Mouse (Mus musculus) neural tube, embryonic 15.5 days (tissue): ENCODE data around the gene Zfp456. TPM values are rescaled to one million over a fixed set of nuclear protein-coding genes. Genes with fewer than 3 reads are reported as not detected.
A peak's percentile ranks its signal among the peaks of the same experiment; 100 is the strongest.
"Not testable (repeated sequence)": the region's sequence is repeated elsewhere in the genome, so short reads cannot be mapped to it uniquely, and the experiment has no call there.

Source experiments
- ATAC-seq: fragments of 200-750 bp; cut with Nextera tagmentation; 2 replicates; pipeline ENCODE4 v1.8.0; 2017; ENCODE audit warnings: mild to moderate bottlenecking, moderate TSS enrichment, moderate library complexity; ENCODE audit not compliant: low FRiP score
- H3K27ac ChIP-seq: fragments of 300-500 bp; sonication (generic); replicated peaks from 2 replicates; pipeline ENCODE4 v1.5.1; 2015; ENCODE audit warnings: mild to moderate bottlenecking, inconsistent platforms
- H3K27me3 ChIP-seq: fragments of 300-500 bp; sonication (generic); replicated peaks from 2 replicates; pipeline ENCODE4 v1.6.1; 2015; ENCODE audit warnings: inconsistent platforms
- H3K36me3 ChIP-seq: fragments of 300-500 bp; sonication (generic); 2 replicates; pipeline ENCODE4 v1.6.1; 2015; ENCODE audit warnings: inconsistent platforms
- H3K4me1 ChIP-seq: fragments of 300-500 bp; sonication (generic); 2 replicates; pipeline ENCODE4 v1.6.1; 2015; ENCODE audit warnings: inconsistent platforms
- H3K4me2 ChIP-seq: fragments of 300-500 bp; sonication (generic); 2 replicates; pipeline ENCODE4 v1.6.1; 2015; ENCODE audit warnings: inconsistent platforms, mild to moderate bottlenecking, moderate library complexity
- H3K4me3 ChIP-seq: fragments of 300-500 bp; sonication (generic); replicated peaks from 2 replicates; pipeline ENCODE4 v1.5.1; 2015; ENCODE audit warnings: mild to moderate bottlenecking, inconsistent platforms
- H3K9ac ChIP-seq: fragments of 300-500 bp; sonication (generic); replicated peaks from 2 replicates; pipeline ENCODE4 v1.6.1; 2015; ENCODE audit warnings: mild to moderate bottlenecking, inconsistent platforms
- H3K9me3 ChIP-seq: fragments of 300-500 bp; sonication (generic); replicated peaks from 2 replicates; pipeline ENCODE4 v1.6.1; 2016; ENCODE audit warnings: inconsistent platforms
- WGBS: fragments of 180-500 bp; shearing (Covaris S2); methylation state at CpG from one replicate; pipeline ENCODE4 v1.1.7; 2015; ENCODE audit warnings: mixed read lengths; 5-methylcytosine and 5-hydroxymethylcytosine counted together
- polyA plus RNA-seq: library from polyadenylated mRNA; unstranded; fragments of >200 nt; fragmentation: Nextera tagmentation; extraction: Ambion mirVana; gene quantifications from 2 replicates; pipeline ENCODE4 v1.2.1, GENCODE M21; 2015

The Zfp456 gene
- 0.65 and 1.1 TPM in 2 replicates for polyA plus RNA-seq

DNA sequence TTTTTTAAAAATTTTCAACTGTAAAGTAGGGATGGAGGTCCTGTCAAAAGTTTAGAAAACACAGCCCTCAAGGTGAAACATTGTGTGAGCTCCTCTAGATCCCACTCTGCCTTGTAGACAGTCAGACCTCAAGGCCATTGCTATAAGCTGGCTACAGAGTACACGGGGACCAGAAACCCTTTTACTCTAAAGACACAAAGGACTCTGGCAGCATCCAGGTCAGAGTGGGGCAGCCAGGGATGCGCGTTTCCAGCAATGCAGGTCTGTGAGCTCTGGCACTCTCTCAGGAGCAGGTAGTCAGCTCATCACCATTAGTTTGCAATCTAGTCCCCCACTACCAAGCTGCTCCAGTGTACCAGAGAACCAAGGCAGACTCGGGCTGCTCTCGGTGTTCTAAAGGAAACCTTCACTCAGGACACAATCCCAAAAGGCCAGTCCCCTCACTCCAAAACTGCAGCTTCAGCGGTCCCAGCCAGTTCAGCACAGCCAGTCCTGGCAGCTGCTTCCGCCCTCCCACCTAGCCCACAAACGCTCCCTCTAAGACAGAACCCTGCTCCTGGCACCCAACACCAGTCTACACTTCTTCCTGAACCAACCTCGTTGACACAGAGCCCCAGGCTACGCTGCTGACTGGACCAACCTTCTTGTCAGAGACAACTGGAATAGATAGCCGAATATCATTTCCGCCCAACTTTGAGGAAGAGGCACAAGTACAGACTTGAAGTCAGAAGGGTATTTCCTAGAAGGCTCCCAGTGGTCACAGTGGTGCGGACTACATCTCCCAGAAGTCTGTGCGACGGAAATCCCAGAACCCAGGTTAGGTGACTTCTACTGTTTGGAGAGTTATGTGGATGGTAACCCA lies at the start of gene Zfp456, which contains the start of gene Gm28041:
Gene Zfp456 (minus strand): TSS at position 761 of the 862 bp plus-strand sequence.
Gene Gm28041 (minus strand): TSS at position 684 of the 862 bp plus-strand sequence.
- Histone ChIP-seq H3K4me3 (peak within 1 kb of the TSS; percentile 42), H3K9ac (0 out of 2 replicates have a peak within 1 kb of the TSS, but pooled peaks have one; percentile 20), H3K4me2 (peak within 1 kb of the TSS; percentile 58)
- H3K27ac ChIP-seq, H3K4me1 ChIP-seq, H3K36me3 ChIP-seq, H3K27me3 ChIP-seq, H3K9me3 ChIP-seq: not testable (repeated sequence)
- ATAC-seq: peak; percentile 96
- WGBS: 22% methylated on average over 15 of the region's 15 CpGs

DNA sequence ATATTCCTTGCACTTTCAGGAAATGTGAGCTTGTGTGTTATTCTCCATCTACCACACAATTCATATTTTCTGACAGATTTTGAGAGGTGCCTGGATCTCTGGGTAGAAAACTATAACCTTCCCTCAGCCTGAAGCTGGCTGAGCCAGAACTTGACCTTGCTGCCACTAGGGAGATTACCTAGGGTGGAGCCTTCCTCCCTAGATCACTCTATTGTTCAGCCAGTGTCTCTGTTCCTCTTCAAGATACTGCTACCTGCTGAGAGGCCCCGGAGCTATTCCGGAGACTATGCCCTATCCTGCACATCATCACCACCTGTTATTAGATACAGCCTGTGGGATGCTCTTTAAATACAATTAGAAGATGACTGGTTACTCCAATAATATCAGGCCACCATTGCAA lies 46.9 kb upstream of the Zfp456 start:
- not testable (repeated sequence) for ATAC-seq, H3K36me3 ChIP-seq, H3K9me3 ChIP-seq, H3K4me2 ChIP-seq, H3K27me3 ChIP-seq, H3K4me3 ChIP-seq, H3K27ac ChIP-seq, H3K9ac ChIP-seq
- H3K4me1 ChIP-seq: peaks cover 12% of the 10 kb centered on the region
- WGBS: 83% methylated on average over 2 of the region's 2 CpGs

DNA sequence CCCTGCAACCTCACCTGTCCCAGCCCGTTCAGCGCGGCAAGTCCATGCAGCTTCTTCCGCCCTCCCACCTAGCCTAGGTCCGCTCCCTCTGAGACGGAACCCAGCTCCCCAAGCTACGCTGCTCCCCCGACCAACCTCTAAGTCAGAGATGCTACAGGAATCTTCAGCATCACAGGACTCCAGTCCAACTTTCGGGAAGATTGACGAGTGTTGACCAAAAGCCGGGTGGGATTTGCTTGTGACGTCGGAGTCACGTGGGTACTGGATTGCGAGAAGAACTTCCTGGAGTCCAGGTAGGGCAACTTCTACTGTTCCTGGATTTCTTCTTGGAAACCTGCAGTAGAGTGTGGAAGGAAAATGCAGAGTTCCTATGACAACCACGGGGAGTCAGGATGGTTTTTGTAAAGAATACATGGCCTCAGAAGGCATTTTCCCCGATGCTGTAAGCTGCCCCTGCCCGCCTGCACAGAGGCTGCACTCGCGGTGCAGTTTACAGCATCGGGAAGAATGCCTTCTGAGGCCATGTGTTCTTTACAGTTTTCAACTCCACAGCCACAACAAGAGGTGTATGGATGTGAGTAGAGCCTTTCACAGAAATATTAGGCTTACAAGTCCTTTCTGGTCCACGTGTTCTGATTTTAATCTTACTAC lies 45.7 kb upstream of the Zfp456 start, which contains the start of gene Zfp459:
Gene Zfp459 (minus strand): TSS at position 212 of the 651 bp plus-strand sequence.
- no peaks in the 10 kb centered on the region for H3K9me3 ChIP-seq
- no peaks in the 10 kb centered on the region for H3K36me3 ChIP-seq
- H3K4me1 ChIP-seq: peaks cover 12% of the 10 kb centered on the region
- 2% methylated on average over 22 of the region's 22 CpGs for WGBS
- ATAC-seq: peak; percentile 88
- H3K4me3 ChIP-seq: peak within 1 kb of the TSS; percentile 66
- H3K9ac ChIP-seq: peak within 1 kb of the TSS; percentile 51
- H3K4me2 ChIP-seq: peak within 1 kb of the TSS; percentile 95
- H3K27ac ChIP-seq: no peak within 1 kb of the TSS
- H3K27me3 ChIP-seq: no peaks in the 10 kb centered on the region; the same call in 1 of the 2 replicates

DNA sequence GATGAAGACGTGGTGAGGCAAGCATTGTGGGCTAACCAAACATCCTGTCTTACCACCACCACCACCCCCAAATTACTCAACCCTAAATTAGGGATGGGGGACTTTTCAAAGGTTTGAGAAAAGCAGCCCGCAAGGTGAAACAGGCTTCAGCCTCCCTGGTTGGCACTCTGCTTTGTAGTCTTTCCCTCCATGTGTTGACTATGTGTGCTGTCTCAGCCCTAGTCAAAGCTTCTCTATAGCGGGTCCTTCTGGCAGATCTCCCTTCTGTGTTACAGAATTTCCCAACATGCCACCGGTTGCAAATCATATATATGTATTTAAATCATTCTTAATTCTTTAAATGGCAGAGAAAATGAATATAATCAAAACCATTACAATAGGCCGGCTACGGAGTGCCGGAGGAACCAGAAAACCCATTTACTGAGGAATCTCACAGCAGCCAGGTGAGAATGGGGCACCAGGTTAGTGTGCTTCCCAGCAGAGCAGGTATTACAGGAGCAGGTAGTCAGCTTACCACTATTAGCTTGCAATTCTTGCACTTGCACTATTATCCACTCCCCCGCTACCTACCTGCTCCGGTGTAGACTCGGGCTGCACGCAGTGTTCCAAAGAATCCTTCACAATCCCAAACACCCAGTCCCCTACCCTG lies 45.1 kb upstream of the Zfp456 start:
- no peaks in the 10 kb centered on the region for H3K9me3 ChIP-seq
- H3K36me3 ChIP-seq: no peaks in the 10 kb centered on the region
- H3K27me3 ChIP-seq: no peaks in the 10 kb centered on the region; the same call in 1 of the 2 replicates
- peak overlapping the region; percentile 95 for H3K4me2 ChIP-seq
- 36% methylated on average over 11 of the region's 11 CpGs for WGBS
- H3K9ac ChIP-seq: peak overlapping the region; percentile 51
- peaks cover 12% of the 10 kb centered on the region for H3K4me1 ChIP-seq
- H3K27ac ChIP-seq: no peak overlapping the region
- ATAC-seq: peak; percentile 27; the same call in 1 of the 2 replicates
- H3K4me3 ChIP-seq: peak overlapping the region; percentile 66

DNA sequence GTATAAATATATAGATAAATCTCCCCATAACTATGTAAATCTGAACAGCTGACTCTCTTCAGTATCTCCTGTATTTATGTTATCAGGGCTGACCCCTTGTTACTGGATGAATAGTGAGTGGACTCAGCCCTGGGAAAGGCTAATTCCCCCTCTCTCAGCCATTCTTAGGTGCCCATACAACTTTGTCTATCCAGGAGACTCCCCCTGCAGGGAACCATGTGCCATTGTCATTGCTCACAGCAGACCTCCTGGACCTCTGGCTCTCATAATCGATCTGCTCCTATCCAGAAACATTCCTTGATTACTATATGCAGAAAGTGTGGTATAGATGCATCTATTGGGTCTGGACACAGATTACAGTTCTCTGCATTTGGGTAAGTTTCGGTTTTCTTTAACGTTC lies 41.2 kb upstream of the Zfp456 start:
- WGBS: 90% methylated on average over 3 of the region's 3 CpGs
- H3K27me3 ChIP-seq: no peaks in the 10 kb centered on the region
- no peak overlapping the region for H3K9ac ChIP-seq

DNA sequence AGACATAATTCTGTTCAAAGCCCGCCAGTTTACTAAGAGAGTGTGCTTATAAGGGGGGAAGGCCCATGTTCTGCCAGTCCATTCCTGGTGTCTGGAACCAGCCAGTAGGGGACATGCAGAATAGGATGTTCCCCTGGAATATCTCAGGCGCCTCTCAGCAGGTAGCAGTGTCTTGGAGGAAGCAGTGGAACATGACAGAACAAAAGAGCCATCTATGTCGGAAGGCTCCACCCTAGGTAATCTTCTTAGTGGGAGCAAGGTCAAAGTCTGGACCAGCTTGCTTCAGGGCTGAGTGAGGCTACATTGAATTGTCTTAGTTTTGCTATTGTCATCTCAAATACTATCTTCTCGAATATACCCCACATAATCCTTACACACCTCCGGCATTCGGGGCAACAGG lies 40.1 kb upstream of the Zfp456 start:
- H3K4me1 ChIP-seq: peaks cover 4% of the 10 kb centered on the region
- H3K27ac ChIP-seq: no peak overlapping the region
- no peak for ATAC-seq
- H3K36me3 ChIP-seq: no peaks in the 10 kb centered on the region
- H3K4me3 ChIP-seq: no peak overlapping the region
- no peak overlapping the region for H3K9ac ChIP-seq
- 88% methylated on average over 6 of the region's 6 CpGs for WGBS
- no peaks in the 10 kb centered on the region for H3K9me3 ChIP-seq
- H3K27me3 ChIP-seq: no peaks in the 10 kb centered on the region
- no peak overlapping the region for H3K4me2 ChIP-seq

More for the DNA sequence above, 41.2 kb upstream of the Zfp456 start:
- no peak for ATAC-seq
- Histone ChIP-seq H3K4me3 (no peak overlapping the region), H3K36me3 (no peaks in the 10 kb centered on the region), H3K4me2 (no peak overlapping the region), H3K9me3 (no peaks in the 10 kb centered on the region), H3K4me1 (peaks cover 12% of the 10 kb centered on the region), H3K27ac (no peak overlapping the region)

DNA sequence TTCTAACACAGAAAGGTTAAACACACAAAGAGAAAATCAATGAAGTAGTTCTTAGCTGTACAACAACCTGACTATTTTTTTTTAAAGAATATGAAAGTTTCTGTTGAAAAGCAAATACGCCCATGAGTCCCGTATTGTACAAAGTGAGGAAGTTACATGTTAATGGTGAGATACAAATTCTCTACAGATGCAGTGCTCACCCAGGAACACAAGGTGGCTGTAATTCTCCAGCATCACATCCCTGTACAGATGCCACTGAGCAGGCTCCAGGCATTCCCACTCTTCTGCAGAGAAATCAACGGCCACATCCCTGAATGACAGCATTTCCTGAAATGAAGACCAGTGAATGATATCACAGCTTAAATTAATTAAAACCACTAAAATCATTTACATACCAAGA lies 38.0 kb upstream of the Zfp456 start:
- not testable (repeated sequence) for H3K4me3 ChIP-seq, H3K4me1 ChIP-seq, H3K27me3 ChIP-seq, H3K27ac ChIP-seq, H3K9me3 ChIP-seq, H3K4me2 ChIP-seq, H3K36me3 ChIP-seq, H3K9ac ChIP-seq, ATAC-seq
- 76% methylated on average over 3 of the region's 3 CpGs for WGBS

DNA sequence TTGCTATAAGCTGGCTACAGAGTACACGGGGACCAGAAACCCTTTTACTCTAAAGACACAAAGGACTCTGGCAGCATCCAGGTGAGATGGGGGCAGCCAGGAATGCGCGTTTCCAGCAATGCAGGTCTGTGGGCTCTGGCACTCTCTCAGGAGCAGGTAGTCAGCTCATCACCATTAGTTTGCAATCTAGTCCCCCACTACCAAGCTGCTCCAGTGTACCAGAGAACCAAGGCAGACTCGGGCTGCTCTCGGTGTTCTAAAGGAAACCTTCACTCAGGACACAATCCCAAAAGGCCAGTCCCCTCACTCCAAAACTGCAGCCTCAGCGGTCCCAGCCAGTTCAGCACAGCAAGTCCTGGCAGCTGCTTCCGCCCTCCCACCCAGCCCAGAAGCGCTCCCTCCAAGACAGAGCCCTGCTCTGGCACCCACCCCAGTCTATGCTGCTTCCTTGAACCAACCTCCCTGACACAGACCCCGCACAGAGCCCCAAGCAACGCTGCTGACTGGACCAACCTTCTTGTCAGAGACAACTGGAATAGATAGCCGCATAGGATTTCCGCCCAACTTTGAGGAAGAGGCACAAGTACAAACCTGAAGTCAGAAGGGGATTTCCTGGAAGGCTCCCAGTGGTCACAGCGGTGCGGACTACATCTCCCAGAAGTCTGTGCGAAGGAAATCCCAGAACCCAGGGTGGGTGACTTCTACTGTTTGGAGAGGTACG lies 23.7 kb upstream of the Zfp456 start, which contains the start of gene Zfp429:
Gene Zfp429 (minus strand): TSS at position 637 of the 721 bp plus-strand sequence.
- not testable (repeated sequence) for H3K27me3 ChIP-seq, H3K4me1 ChIP-seq, H3K9me3 ChIP-seq, H3K27ac ChIP-seq, H3K36me3 ChIP-seq
- Histone ChIP-seq H3K4me3 (peak within 1 kb of the TSS; percentile 57), H3K4me2 (peak within 1 kb of the TSS; percentile 69), H3K9ac (peak within 1 kb of the TSS; percentile 53; the same call in 1 of the 2 replicates)
- ATAC-seq: peak; percentile 99
- WGBS: 5% methylated on average over 15 of the region's 16 CpGs

DNA sequence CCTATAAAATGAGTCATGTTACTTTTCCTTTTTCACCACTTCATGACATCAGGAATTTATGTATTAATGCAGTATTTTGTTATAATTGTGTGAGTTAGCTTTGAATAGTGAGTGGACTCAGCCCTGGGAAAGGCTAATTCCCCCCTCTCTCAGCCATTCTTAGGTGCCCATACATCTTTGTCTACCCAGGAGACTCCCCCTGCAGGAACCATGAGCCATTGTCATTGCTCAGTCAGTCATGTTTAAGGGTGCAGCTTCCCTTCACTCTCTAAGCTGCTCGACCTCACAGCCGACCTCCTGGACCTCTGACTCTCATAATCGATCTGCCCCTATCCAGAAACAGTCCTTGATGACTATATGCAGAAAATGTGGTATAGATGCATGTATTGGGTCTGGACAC lies 645 bp upstream of the Zfp456 start:
- ATAC-seq: peak; percentile 37; the same call in 1 of the 2 replicates
- WGBS: 53% methylated on average over 3 of the region's 3 CpGs

DNA sequence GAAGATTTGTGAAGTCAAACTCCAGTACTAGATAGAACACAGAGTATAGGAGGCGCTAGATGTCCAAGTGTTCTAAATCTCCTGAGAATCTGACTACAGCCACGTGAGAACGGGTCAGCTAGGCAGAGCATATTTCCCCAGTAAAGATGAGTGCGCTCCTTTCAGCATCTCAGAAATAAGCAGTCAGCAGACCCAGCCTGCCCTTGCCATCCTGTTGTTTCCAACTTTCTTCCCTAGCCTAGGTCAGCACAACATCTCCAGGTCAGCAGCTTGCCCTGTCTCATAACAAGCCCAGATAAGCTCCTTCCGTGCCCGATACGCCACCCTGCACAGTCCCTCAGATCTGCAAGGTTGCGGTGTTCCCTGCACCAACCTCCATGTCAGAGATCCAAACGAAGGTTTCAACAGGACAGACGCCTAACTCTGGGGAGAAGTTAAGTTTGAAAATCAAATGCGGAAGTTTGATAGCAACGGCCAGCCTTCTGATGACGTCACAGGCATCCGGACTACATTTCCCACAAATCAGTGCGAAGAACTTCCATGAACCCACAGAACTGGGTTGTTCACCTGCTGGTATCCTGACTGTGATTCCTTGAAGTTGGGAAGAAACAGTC lies 15.4 kb downstream of the Zfp456 start, which contains the start of the genes Gm28044 and Zfp953:
Gene Gm28044 (minus strand): TSS at position 406 of the 614 bp plus-strand sequence.
Gene Zfp953 (minus strand): TSS at position 475 of the 614 bp plus-strand sequence.
- Histone ChIP-seq H3K36me3 (no peaks in the 10 kb centered on the region), H3K27me3 (no peaks in the 10 kb centered on the region), H3K4me2 (peak within 1 kb of the TSS; percentile 78), H3K27ac (peak within 1 kb of the TSS; percentile 62), H3K4me1 (peaks cover 13% of the 10 kb centered on the region), H3K9ac (peak within 1 kb of the TSS; percentile 59), H3K9me3 (no peaks in the 10 kb centered on the region), H3K4me3 (peak within 1 kb of the TSS; percentile 71)
- peak; percentile 96 for ATAC-seq
- WGBS: under 1% methylated on average over 15 of the region's 15 CpGs

More for the DNA sequence above, 645 bp upstream of the Zfp456 start:
- not testable (repeated sequence) for H3K9ac ChIP-seq, H3K4me2 ChIP-seq, H3K36me3 ChIP-seq, H3K4me1 ChIP-seq, H3K27ac ChIP-seq, H3K4me3 ChIP-seq, H3K9me3 ChIP-seq, H3K27me3 ChIP-seq
